Mouse (Mus musculus) CH12.LX (cell line): ENCODE measurements at regions not wholly inside any gene's neighbourhood (a gene's known extent, or its start where the extent isn't known, plus 50 kb on each side); places are given as distances from the start of the nearest gene placed in this dataset.
"Not testable (repeated sequence)": the region's sequence is repeated elsewhere in the genome, so short reads cannot be mapped to it uniquely, and the experiment has no call there.

Experiments used
- DNase-seq: peaks from one replicate; pipeline ENCODE4 v3.0.0-alpha.2; 2013; ENCODE audit errors: extremely low read depth
- H3K27ac ChIP-seq: 2 replicates; pipeline ENCODE4 v1.5.1; 2012; ENCODE audit warnings: low read depth, mild to moderate bottlenecking, control low read depth, moderate library complexity; ENCODE audit not compliant: insufficient read depth
- H3K27me3 ChIP-seq: replicated peaks from 2 replicates; pipeline ENCODE3; 2012; ENCODE audit warnings: inconsistent platforms
- H3K36me3 ChIP-seq, 2 experiments: replicated peaks in 1 of 2; 2 replicates each; pipeline versions ENCODE3 to v1.6.1; 2012; ENCODE audit warnings: inconsistent platforms in 1 of 2, low read length in 1 of 2, mild to moderate bottlenecking in 1 of 2, mixed read lengths in 1 of 2, moderate library complexity in 1 of 2; ENCODE audit not compliant: control insufficient read depth in 1 of 2, insufficient read depth in 1 of 2
- H3K4me1 ChIP-seq, 2 experiments: 2 replicates each; pipeline ENCODE4 v1.6.1; 2012; ENCODE audit warnings: inconsistent platforms in 1 of 2, moderate library complexity in 1 of 2; ENCODE audit not compliant: insufficient read depth in 2 of 2, control insufficient read depth in 1 of 2
- H3K4me2 ChIP-seq: 2 replicates; pipeline ENCODE4 v1.6.1; 2012; ENCODE audit warnings: low read depth, mild to moderate bottlenecking, control low read depth; ENCODE audit not compliant: poor library complexity, insufficient read depth, severe bottlenecking
- H3K4me3 ChIP-seq, 3 experiments: fragments of 150-350 bp in 1 of 3; sonication (generic) in 1 of 3; replicated peaks in 1 of 3; 2 replicates each; pipeline versions ENCODE3 to v1.5.1; 2011 to 2012; ENCODE audit warnings: low read depth in 2 of 3, low read length in 2 of 3, mild to moderate bottlenecking in 2 of 3, moderate library complexity in 2 of 3, control low read depth in 1 of 3, improper control_type of control experiment in 1 of 3, inconsistent platforms in 1 of 3, mixed read lengths in 1 of 3; ENCODE audit not compliant: poor library complexity in 1 of 3
- H3K79me2 ChIP-seq: replicated peaks from 2 replicates; pipeline ENCODE4 v1.6.1; 2012; ENCODE audit warnings: mild to moderate bottlenecking, moderate library complexity; ENCODE audit not compliant: control insufficient read depth, poor library complexity, insufficient read depth, severe bottlenecking; ENCODE audit errors: extremely low read depth
- H3K9ac ChIP-seq: 2 replicates; pipeline ENCODE4 v1.6.1; 2012; ENCODE audit warnings: low read depth, mild to moderate bottlenecking, control low read depth, moderate library complexity; ENCODE audit not compliant: insufficient read depth
- H3K9me3 ChIP-seq: replicated peaks from 2 replicates; pipeline ENCODE3; 2012; ENCODE audit warnings: low read length, inconsistent platforms, mixed read lengths
- EP300 ChIP-seq: IDR thresholded peaks from 2 replicates; pipeline ENCODE4 v1.6.1; 2011; ENCODE audit warnings: low read length, improper control_type of control experiment
- HCFC1 ChIP-seq: IDR thresholded peaks from 2 replicates; pipeline ENCODE4 v1.6.1; 2012; ENCODE audit warnings: low read depth, mild to moderate bottlenecking, inconsistent platforms, low read length, improper control_type of control experiment
- IRF4 ChIP-seq: IDR thresholded peaks from 2 replicates; pipeline ENCODE4 v1.6.1; 2014; ENCODE audit warnings: low read depth, mild to moderate bottlenecking, inconsistent platforms, low read length, improper control_type of control experiment
- JUN ChIP-seq: IDR thresholded peaks from 2 replicates; pipeline ENCODE4 v1.6.1; 2011; ENCODE audit warnings: low read depth, mild to moderate bottlenecking, low read length, improper control_type of control experiment, moderate library complexity; ENCODE audit not compliant: insufficient read depth
- MAZ ChIP-seq: IDR thresholded peaks from 2 replicates; pipeline ENCODE4 v1.6.1; 2012; ENCODE audit warnings: low read depth, mild to moderate bottlenecking, inconsistent platforms, low read length, improper control_type of control experiment, moderate library complexity
- MEF2A ChIP-seq: IDR thresholded peaks from 2 replicates; pipeline ENCODE4 v1.6.1; 2014; ENCODE audit warnings: low read depth, mild to moderate bottlenecking, inconsistent platforms, low read length, improper control_type of control experiment, borderline replicate concordance
- PAX5 ChIP-seq: IDR thresholded peaks from 2 replicates; pipeline ENCODE4 v1.6.1; 2012; ENCODE audit warnings: low read length, inconsistent platforms, mixed read lengths
- SIN3A ChIP-seq: IDR thresholded peaks from 2 replicates; pipeline ENCODE4 v1.6.1; 2012; ENCODE audit warnings: low read length, improper control_type of control experiment, inconsistent platforms
- TCF12 ChIP-seq: IDR thresholded peaks from 2 replicates; pipeline ENCODE4 v1.6.1; 2014; ENCODE audit warnings: low read depth, mild to moderate bottlenecking, inconsistent platforms, low read length, improper control_type of control experiment
- UBTF ChIP-seq: IDR thresholded peaks from 2 replicates; pipeline ENCODE4 v1.6.1; 2012; ENCODE audit warnings: low read depth, mild to moderate bottlenecking, inconsistent platforms, low read length, improper control_type of control experiment, moderate library complexity
- USF1 ChIP-seq: IDR thresholded peaks from 2 replicates; pipeline ENCODE4 v1.6.1; 2014; ENCODE audit warnings: low read depth, mild to moderate bottlenecking, inconsistent platforms, low read length, improper control_type of control experiment
- ZC3H11A ChIP-seq: IDR thresholded peaks from 2 replicates; pipeline ENCODE4 v1.6.1; 2012; ENCODE audit warnings: low read depth, mild to moderate bottlenecking, inconsistent platforms, low read length, improper control_type of control experiment
- ZKSCAN1 ChIP-seq: IDR thresholded peaks from 2 replicates; pipeline ENCODE4 v1.6.1; 2012; ENCODE audit warnings: low read depth, inconsistent platforms, low read length, improper control_type of control experiment, borderline replicate concordance
- ZNF384 ChIP-seq: IDR thresholded peaks from 2 replicates; pipeline ENCODE4 v1.6.1; 2012; ENCODE audit warnings: low read depth, low read length, improper control_type of control experiment, inconsistent platforms
- dilution Hi-C: fragments of 300-500 bp; cut with MboI; formaldehyde crosslinking; loops from 2 replicates; pipeline ENCODE4 v1.14.3; 2020; ENCODE audit warnings: low sequenced_read_pairs; ENCODE audit not compliant: extremely low pct_unique_long_range_greater_than_20kb, extremely low pct_ligation_motif_present
- in situ Hi-C: fragments of 300-500 bp; cut with MboI; formaldehyde crosslinking; loops from 3 replicates; pipeline ENCODE4 v1.14.3; 2019; ENCODE audit warnings: low sequenced_read_pairs, low pct_ligation_motif_present, low pct_unique_long_range_greater_than_20kb, mixed read lengths

DNA sequence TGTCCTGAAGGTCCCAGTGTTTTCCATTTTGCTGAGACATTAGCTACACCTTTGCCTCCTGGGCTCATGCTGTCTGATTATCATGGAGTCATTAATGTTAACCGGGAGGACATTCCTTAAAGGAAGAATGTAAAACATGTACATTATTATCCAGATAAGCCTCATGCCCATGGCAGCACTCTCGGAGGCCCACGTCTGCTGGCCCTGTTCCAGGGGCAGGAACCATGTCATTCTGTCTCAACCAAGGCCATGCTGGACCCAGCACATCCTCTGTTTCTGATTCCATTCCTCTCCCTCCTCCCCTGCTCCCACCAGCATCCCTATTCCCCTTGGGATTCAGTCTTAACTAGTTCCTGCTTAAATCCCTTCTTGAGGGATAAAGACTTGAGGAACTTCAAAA, 139.1 kb downstream of the Sptssa start:
- no peaks in the 10 kb centered on the region for H3K27me3 ChIP-seq
- no peaks in the 10 kb centered on the region for H3K79me2 ChIP-seq
- no peak overlapping the region for H3K4me3 ChIP-seq
- no peaks in the 10 kb centered on the region for H3K9me3 ChIP-seq
- no peak overlapping the region for H3K9ac ChIP-seq
- dilution Hi-C loops (no loop called here), in situ Hi-C loops (no loop called here)
- H3K4me1 ChIP-seq, result no peaks in the 10 kb centered on the region
- no peak overlapping the region for H3K4me2 ChIP-seq
- H3K36me3 ChIP-seq, result no peaks in the 10 kb centered on the region
- H3K27ac ChIP-seq, result no peak overlapping the region
- no peak for DNase-seq
- TF ChIP-seq TCF12, result no peak
- TF ChIP-seq HCFC1, result no peak
- no peak for TF ChIP-seq PAX5
- no peak for TF ChIP-seq MAZ
- TF ChIP-seq ZC3H11A, result no peak
- TF ChIP-seq USF1, result no peak
- no peak for TF ChIP-seq UBTF
- no peak for TF ChIP-seq SIN3A
- no peak for TF ChIP-seq IRF4
- TF ChIP-seq EP300, result no peak
- TF ChIP-seq MEF2A, result no peak
- TF ChIP-seq JUN, result no peak
- TF ChIP-seq, all 38 proteins: peak for 0

DNA sequence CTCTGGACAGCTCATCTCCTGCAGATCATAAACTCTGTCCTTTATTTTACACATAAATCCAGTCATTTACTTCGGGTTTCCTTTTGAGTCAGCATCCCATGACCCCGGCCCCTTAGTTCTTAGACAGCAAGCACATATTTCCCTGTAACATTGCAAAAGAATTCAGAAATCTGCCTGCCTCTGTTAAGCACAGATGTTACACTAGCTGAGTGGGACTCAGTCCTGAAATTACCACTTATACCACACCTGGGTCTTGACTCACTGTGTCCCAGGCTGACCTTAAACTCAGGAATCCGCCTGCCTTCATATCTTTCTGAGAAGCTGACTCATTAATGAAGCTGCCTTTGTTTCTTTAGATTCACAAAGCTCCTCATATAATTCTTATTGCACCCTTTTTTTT, 139.9 kb downstream of the Sptssa start:
- H3K4me2 ChIP-seq, result no peak overlapping the region
- in situ Hi-C loops, result no loop called here
- no peaks in the 10 kb centered on the region for H3K27me3 ChIP-seq
- no peaks in the 10 kb centered on the region for H3K9me3 ChIP-seq
- dilution Hi-C loops, result no loop called here
- H3K36me3 ChIP-seq, result no peaks in the 10 kb centered on the region
- H3K4me3 ChIP-seq, result no peak overlapping the region
- no peak for TF ChIP-seq ZNF384
- no peak for TF ChIP-seq ZKSCAN1
- TF ChIP-seq TCF12, result no peak
- H3K9ac ChIP-seq, result no peak overlapping the region
- DNase-seq, result peak; percentile 26
- no peak overlapping the region for H3K27ac ChIP-seq
- H3K4me1 ChIP-seq, result no peaks in the 10 kb centered on the region
- no peaks in the 10 kb centered on the region for H3K79me2 ChIP-seq

DNA sequence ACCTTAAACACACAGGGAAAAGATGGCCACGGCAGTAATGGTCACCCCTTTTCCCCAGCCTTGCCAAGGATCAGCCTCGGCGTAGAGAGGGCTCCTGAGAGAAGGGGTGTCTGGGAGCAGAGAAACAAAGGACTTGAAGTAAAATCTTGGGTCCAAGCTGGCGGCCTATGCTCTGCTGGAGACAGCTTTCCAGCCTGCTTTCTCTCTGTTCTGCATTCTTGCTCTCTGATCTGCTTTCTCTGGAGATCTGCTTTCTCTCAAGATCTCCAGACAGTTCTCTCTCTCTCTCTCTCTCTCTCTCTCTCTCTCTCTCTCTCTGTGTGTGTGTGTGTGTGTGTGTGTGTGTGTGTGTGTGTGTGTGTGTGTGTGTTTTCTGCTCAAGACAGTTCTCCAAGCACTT, 140.3 kb downstream of the Sptssa start:
- H3K9ac ChIP-seq, dilution Hi-C loops, H3K4me1 ChIP-seq, H3K9me3 ChIP-seq, H3K36me3 ChIP-seq, H3K27me3 ChIP-seq, DNase-seq, in situ Hi-C loops, H3K79me2 ChIP-seq, H3K27ac ChIP-seq, H3K4me3 ChIP-seq, H3K4me2 ChIP-seq: not testable (repeated sequence)
